Mouse (Mus musculus) T-helper 2 cell (primary cell): ENCODE data around the gene Pycr1.

Experiments used
- in situ Hi-C: fragments of 300-600 bp; cut with MboI, MseI; formaldehyde crosslinking; loops from one replicate; pipeline ENCODE4 v1.15.1; 2025; ENCODE audit warnings: high pct_unique_total_duplicates

Gene Pycr1

DNA sequence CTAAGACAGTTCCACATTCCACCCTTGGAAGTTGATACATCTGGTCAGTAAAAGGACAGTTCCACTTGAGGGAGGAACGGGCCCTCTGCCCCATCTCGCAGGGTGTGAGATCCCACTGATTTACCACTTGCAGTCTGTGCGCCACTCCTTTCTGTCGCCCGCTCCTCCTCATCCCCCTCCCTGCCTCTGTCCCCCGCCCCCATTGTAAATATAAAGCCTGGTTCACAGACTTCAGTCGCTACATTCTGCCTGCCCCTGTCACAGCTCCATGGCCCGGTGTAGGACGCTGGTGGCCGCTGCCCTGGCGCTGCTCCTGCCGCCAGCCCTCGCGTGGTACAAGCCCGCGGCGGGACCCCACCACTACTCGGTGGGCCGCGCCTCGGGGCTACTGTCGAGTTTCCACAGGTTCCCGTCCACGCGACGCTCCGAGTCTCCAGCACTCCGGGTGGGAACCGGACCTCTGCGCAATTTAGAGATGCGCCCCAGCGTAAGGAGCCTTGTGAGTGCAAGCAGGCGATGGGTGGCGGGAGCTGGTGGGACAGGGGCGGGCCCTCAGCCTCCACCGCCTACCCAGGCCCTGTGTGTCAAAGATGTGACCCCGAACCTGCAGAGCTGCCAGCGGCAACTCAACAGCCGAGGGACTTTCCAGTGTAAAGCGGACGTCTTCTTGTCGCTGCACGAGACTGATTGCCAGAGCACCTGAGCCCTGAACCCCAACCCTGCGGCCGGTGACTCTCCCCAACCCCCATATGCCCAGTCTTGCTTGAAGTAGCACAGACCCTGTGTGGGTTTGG, 35.1 kb downstream of the Pycr1 start, which contains the start of gene Npb:
Npb (plus strand) TSS at position 237 of the 794 bp plus-strand sequence.
- in situ Hi-C loops, result no loop called here

DNA sequence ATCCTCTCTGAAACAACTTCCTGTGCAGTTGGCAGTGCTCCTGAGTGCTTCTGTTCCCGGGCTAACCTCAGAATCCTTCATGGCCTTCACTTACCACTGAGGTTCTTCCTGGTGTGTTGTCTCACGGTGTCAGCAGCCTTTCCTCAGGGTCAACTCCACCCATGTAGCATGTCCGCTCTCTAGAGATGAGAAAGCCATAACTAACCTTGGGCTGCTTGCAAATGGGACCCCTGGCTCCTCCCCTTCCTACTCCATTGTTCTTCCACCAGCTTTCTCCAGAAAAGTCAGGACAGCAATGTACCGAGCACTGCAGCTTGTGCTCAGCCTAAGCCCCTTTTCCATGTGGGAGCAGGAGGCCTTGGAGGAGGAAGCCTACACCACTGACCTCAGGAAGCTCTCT, 36.8 kb downstream of the Pycr1 start:
- in situ Hi-C loops, result no loop called here

DNA sequence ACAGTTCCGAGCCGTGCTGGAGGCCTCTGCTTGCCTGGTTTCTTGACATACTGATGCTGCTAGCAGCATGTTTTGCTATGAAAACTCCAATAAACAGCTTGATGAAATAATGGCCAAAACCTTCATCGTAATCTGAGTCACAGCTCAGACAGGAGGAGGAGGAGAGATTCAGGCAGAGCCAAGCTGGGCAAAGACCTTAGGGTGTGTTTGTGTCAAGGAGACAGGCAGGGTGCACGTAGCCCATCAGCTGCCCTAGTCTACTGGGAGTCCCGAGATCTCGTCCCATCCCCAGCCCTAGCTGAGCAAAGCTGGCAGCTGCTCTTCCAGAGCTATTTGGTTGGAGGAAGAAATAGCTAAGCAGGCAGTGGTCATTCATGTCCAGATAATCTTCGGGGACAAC, 37.9 kb downstream of the Pycr1 start:
- in situ Hi-C loops, result no loop called here

DNA sequence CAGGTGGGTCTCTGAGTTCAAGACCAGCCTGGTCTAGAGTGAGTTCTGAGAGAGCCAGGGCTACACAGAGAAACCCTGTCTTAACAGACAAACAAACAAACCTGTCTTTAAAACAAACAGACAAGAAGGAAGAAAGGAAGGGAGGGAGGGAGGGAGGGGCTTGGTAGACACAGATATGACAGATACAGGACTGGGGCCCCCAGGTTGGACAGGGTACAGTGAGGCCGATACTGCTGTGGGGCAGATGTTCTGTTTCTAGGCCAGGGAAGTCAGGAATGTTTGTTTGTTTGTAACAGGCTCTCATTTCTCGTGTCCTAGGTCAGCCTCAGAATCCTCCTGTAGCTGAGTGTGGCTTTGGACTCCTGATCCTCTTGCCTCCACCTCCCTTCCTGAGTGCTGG, 40.0 kb downstream of the Pycr1 start:
- in situ Hi-C loops, result no loop called here

DNA sequence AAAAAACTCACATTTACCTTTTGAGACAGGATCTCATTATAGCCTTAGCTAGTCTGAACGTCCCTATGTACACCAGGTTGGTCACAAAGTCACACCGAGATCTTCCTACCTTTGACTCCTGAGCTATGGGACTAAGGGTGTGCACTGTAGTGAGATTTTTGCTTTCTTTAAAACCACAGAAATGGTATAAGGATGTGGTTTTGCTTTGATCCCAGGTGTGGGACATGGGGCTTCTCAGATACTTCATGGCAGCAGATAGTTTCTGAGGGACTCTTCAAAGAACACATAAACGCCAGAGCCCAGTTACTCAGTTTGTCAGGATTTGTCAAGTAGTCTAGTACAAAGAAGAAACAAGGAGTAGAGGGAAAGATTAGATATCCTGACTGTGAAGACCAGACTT, 42.9 kb downstream of the Pycr1 start:
- in situ Hi-C loops, result no loop called here

DNA sequence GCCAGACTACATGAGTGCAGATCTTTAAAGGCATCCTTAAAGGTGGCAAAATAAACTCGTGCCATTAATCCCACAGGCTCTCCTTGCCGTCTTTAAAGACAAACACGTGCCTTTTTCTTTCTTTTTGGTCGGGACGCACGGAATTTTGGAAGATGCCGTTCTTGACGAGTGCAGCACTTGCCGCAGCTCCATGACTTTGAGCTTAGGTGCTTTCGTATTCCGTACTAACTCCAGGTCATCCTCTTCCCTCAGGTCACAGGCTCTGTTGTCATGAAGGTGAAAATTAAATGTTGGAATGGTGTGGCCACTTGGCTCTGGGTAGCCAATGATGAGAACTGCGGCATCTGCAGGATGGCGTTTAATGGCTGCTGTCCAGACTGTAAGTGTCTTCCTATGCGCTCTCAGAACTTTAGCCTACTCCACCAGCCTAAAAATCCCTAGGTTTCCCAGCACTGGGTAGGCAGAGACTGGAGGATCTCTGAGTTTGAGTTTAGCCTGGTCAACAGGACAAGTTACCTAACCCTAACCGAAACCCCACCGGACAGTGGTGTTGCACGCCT, 44.5 kb downstream of the Pycr1 start:
- in situ Hi-C loops, result loop anchor here (10.0 kb wide), 1 partner anchor 196 kb away; the partner anchor contains the start of gene Dus1l

DNA sequence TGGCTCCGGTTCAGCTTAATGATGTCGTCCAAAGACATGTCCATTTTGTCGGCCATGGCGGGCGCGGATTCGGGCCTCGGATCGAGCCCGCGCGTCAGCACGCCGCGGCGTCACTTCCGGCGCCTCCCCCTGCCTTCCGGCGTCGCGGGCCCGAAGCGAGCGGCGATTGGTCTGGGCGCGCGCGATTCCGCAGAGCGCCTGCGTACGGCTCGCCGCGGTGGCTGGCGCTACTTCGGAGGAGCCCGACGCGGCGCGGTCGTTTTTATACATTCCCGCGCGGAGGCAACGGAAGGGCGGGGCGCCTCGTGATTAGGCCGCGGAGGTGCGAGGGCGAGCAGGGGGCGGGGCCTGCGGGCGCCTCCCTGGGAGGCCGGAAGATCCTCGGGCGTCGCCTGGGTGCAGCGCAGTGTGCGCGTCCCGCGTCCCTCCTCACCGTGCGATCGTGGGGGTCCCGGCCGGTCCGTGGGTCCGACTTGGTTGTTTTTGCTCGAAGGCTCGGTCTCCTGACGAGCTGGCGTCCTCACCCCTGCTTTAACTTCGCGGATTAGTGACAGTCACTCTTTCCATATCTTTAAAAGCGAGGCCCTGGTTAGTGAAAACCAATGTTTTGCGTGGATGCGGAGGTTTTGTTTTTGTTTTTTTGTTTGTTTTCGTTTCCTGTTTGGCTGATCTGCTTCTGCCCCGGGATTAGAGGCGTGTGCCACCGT, 45.1 kb downstream of the Pycr1 start, which contains the start of the genes Alyref and Anapc11:
Alyref (minus strand) TSS at position 83 of the 707 bp plus-strand sequence.
Anapc11 (plus strand) TSS at position 139 of the 707 bp plus-strand sequence.
- in situ Hi-C loops, result loop anchor here (10.0 kb wide), 1 partner anchor 196 kb away; the partner anchor contains the start of gene Dus1l

DNA sequence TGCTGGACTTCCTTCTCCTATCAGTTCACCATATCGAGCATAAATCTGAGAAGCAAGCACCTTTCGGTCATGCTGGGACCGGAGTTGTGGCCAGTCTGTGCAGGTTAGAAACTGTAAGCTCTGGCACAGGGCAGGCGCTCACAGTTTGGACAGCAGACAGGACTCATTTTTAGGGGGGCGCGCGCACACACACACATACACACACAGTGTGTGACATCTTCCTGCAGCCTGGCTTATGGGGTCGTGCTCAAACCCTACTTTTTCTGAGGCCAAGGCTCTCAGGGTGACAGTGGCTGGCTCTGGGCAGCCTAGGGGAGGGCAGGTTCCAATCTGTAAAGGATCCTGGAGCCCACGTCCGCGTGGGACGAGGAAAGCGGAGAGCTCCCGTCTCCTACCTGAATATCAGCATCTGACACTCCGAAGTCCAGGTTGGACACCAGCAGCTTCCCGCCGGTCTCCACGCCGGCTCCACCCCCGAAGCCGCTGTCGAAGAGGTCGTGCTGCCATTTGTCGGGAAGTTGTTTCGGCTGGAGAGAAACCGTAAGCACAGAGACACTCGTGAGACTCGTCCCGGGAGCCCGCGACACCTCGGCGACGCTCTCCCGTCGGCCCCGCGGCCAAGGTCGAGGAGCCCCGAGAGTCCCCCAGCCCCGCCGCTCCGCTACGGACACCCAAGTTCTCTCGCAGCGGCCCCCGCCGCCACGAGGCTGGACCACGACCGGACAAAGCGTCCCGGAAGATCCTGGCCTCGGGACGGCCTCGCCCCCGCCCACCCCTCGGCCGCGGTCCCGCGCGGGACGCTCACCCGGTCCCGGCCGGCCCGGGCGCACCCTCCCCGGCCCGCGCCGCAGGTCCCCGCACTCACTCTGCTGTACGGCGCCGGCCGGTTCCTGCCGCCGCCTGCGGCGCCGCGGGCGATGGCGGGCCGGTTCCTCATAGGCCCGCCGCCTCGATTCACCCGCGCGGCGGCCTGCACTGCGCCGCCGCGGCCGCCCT, 46.0 kb downstream of the Pycr1 start:
- in situ Hi-C loops, result loop anchor here (10.0 kb wide), 1 partner anchor 197 kb away; the partner anchor contains the start of gene Dus1l

DNA sequence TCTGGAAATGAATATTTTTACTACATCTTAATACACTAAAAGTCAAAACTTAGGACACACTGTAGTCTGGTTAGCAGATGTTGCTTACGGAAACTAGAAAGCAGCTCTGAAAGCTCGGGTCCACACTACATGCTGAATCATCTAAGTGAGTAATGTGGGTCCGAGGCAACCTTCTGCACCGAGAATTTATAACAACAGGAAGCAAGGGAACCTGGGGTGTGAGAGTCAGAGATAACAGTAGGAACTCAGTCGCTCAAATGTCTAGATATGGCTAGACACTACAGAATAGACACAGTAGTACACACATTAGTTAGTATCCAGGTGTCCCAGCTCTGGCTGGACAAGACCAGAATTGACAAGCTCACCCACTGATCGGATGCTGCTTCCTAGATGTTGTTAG, 55.0 kb downstream of the Pycr1 start:
- in situ Hi-C loops, result no loop called here
